ENCODE assay signal across 8 mouse cellular contexts in genomic region chr17:78737096-78737495, GRCm38 (mm10). TPM values are rescaled to one million over a fixed set of nuclear protein-coding genes. Genes with fewer than 3 reads are reported as not detected.
DNase-seq lines count a peak whose midpoint lies in the region; ATAC-seq lines count a peak whose summit lies in the region.

Gene Strn (minus strand): TSS chr17:78737196.

- no peaks in the 10 kb centered on the region for H3K27me3 ChIP-seq in heart, embryonic 10.5 days (ENCODE audit: insufficient read depth, poor library complexity, severe bottlenecking)

- no peaks in the 10 kb centered on the region for H3K9me3 ChIP-seq in heart, embryonic 10.5 days

- intact Hi-C loops in gastrocnemius, postnatal 36 days (cut with DNase I), result no loop called here
- intact Hi-C loops in left cerebral cortex, postnatal 10 days (cut with DNase I), result loop anchor here (10.0 kb wide), 1 partner anchor 62 kb away; no protein-coding TSS in a partner anchor

- no peak for ATAC-seq in monocyte, adult 5-6 weeks (replicated peaks; ENCODE audit: insufficient number of reproducible peaks, low FRiP score, low TSS enrichment, poor library complexity, severe bottlenecking)

- H3K4me1 ChIP-seq in heart, embryonic 10.5 days, result peaks cover 26% of the 10 kb centered on the region

- peak within 1 kb of the TSS; percentile 97 for H3K4me3 ChIP-seq in heart, embryonic 10.5 days

- H3K36me3 ChIP-seq in heart, embryonic 10.5 days, result 0 out of 2 replicates have a peak, but pooled peaks cover 3% of the 10 kb centered on the region

- H3K27ac ChIP-seq in heart, embryonic 10.5 days, result peak within 1 kb of the TSS; percentile 98

- WGBS in heart, embryonic 10.5 days, result 41% methylated on average over 4 of the region's 4 CpGs

- no peak for DNase-seq in gastrocnemius, postnatal 4 days (ENCODE audit: low spot score in 2 of 2)
- DNase-seq in gastrocnemius, postnatal 36 days, result no peak
- no peak for DNase-seq in adrenal gland, postnatal 25 days
- no peak for DNase-seq in heart, embryonic 10.5 days (ENCODE audit: low spot score)
- no peak for DNase-seq in left cerebral cortex, postnatal 10 days (ENCODE audit: extremely low spot score in 1 of 2, low spot score in 2 of 2)
- no peak for DNase-seq in right cerebral cortex, adult 18-20 months
- DNase-seq in thymus, postnatal 10 days (ENCODE audit: low spot score in 2 of 2), result no peak

RNA-seq across cellular contexts. Expression of gene Strn, which starts in this region (rescaled TPM):
- 10 to 100 TPM; 17.3 to 18.5 TPM for total RNA-seq in gastrocnemius, postnatal 4 days (2021)
- total RNA-seq in gastrocnemius, postnatal 36 days (2021), result 1 to 10 TPM; 5.1 to 6.1 TPM
- 30.1 and 31.3 TPM in 2 replicates for total RNA-seq in adrenal gland, postnatal 25 days (2021)
- 8.5 and 12.6 TPM in 2 replicates for polyA plus RNA-seq in heart, embryonic 10.5 days (2016; fragmentation: Nextera tagmentation; extraction: Ambion mirVana)
- total RNA-seq in left cerebral cortex, postnatal 10 days (2021), result 10 to 100 TPM; 69.0 to 76.0 TPM
- 30.8 to 64.1 TPM (median 39.5 TPM) in 3 replicates for total RNA-seq in monocyte, adult 5-6 weeks (2017)
